Comparison of ENCODE assay signal across 7 mouse cellular contexts in the genomic region with DNA sequence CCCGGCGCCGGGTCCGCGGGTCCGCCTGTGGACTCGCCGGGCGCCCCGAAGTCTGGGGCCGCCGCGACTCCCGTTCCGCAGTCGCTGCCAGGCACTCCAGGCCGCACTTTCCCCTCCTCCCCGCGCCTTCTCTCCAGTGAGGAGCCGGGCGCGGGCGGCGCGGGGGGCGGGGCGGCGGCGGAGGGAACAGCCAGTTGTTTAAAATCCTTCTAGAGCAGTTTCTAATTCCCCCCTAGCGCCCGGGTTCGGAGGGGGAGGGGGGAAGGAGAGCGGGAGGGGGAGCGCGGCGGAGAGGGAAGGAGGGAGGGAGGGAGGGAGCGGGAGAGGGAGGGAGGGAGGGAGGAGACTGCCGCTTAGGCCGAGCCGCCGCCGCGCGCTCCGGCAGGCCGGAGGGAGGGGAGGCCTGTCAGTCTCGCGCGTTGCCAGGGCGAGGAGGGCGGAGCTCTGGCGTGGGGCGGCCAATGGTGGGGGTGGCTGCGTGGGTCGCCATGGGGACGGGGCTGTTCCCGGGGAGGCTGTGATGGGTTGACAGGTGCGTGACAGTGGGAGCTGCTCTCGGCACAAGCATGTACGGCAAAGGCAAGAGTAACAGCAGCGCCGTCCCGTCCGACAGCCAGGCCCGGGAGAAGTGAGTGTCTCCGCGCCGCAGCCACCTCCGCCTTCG. TPM values are rescaled to one million over a fixed set of nuclear protein-coding genes. Genes with fewer than 3 reads are reported as not detected.
DNase-seq lines count a peak whose midpoint lies in the region; ATAC-seq lines count a peak whose summit lies in the region.

No protein-coding gene starts in this region.

- peak; percentile 97 for ATAC-seq in embryonic facial prominence, embryonic 11.5 days (replicated peaks; ENCODE audit: insufficient number of reproducible peaks, low FRiP score, low TSS enrichment, low read depth)
- ATAC-seq in granulocyte monocyte progenitor cell, adult 5-6 weeks (replicated peaks; ENCODE audit: poor library complexity, severe bottlenecking), result peak; percentile 87
- peak; percentile 99 for ATAC-seq in midbrain, embryonic 13.5 days

- peak overlapping the region; percentile 71 for H3K4me2 ChIP-seq in embryonic facial prominence, embryonic 11.5 days (ENCODE audit: low read depth, low read length)
- peak overlapping the region; percentile 87 for H3K4me2 ChIP-seq in midbrain, embryonic 13.5 days (replicated peaks)

- H3K4me3 ChIP-seq in embryonic facial prominence, embryonic 11.5 days (ENCODE audit: low read depth, low read length), result peak overlapping the region; percentile 95
- H3K4me3 ChIP-seq in limb, embryonic 10.5 days, result peak overlapping the region; percentile 99
- peak overlapping the region; percentile 98 for H3K4me3 ChIP-seq in midbrain, embryonic 13.5 days (replicated peaks)

- H3K27ac ChIP-seq in embryonic facial prominence, embryonic 11.5 days (replicated peaks; ENCODE audit: low read depth, low read length), result peak overlapping the region; percentile 94
- peak overlapping the region; percentile 98 for H3K27ac ChIP-seq in limb, embryonic 10.5 days
- H3K27ac ChIP-seq in midbrain, embryonic 13.5 days, result peak overlapping the region; percentile 96

- H3K4me1 ChIP-seq in embryonic facial prominence, embryonic 11.5 days (ENCODE audit: control insufficient read depth, insufficient read depth, low read length), result no peaks in the 10 kb centered on the region; the same call in 1 of the 2 replicates
- peaks cover 39% of the 10 kb centered on the region for H3K4me1 ChIP-seq in limb, embryonic 10.5 days
- H3K4me1 ChIP-seq in midbrain, embryonic 13.5 days (replicated peaks), result peaks cover 34% of the 10 kb centered on the region

- DNase-seq in adrenal gland, postnatal 14 days, result peak; percentile 100
- DNase-seq in embryonic facial prominence, embryonic 11.5 days (ENCODE audit: low spot score), result peak; percentile 96
- DNase-seq in kidney, adult 11 months, result peak; percentile 97
- peak; percentile 100 for DNase-seq in limb, embryonic 10.5 days (ENCODE audit: low spot score)
- peak; percentile 96 for DNase-seq in spleen, adult 12 weeks (ENCODE audit: low spot score)

- H3K27me3 ChIP-seq in embryonic facial prominence, embryonic 11.5 days (ENCODE audit: control insufficient read depth, insufficient read depth, low read length), result no peaks in the 10 kb centered on the region
- no peaks in the 10 kb centered on the region for H3K27me3 ChIP-seq in limb, embryonic 10.5 days (ENCODE audit: low read depth, poor library complexity, severe bottlenecking)
- H3K27me3 ChIP-seq in midbrain, embryonic 13.5 days, result no peaks in the 10 kb centered on the region

- peak overlapping the region; percentile 96 for H3K9ac ChIP-seq in embryonic facial prominence, embryonic 11.5 days (replicated peaks; ENCODE audit: low read length)
- H3K9ac ChIP-seq in midbrain, embryonic 13.5 days (replicated peaks), result peak overlapping the region; percentile 92

- 1% methylated on average over 42 of the region's 70 CpGs for WGBS in embryonic facial prominence, embryonic 11.5 days
- WGBS in limb, embryonic 10.5 days, result under 1% methylated on average over 43 of the region's 70 CpGs
- under 1% methylated on average over 47 of the region's 70 CpGs for WGBS in midbrain, embryonic 13.5 days

- no peaks in the 10 kb centered on the region for H3K9me3 ChIP-seq in embryonic facial prominence, embryonic 11.5 days (replicated peaks; ENCODE audit: control insufficient read depth, low read length)
- H3K9me3 ChIP-seq in limb, embryonic 10.5 days (replicated peaks), result no peaks in the 10 kb centered on the region
- no peaks in the 10 kb centered on the region for H3K9me3 ChIP-seq in midbrain, embryonic 13.5 days

- H3K36me3 ChIP-seq in embryonic facial prominence, embryonic 11.5 days (replicated peaks; ENCODE audit: control insufficient read depth, insufficient read depth, low read depth, low read length), result no peaks in the 10 kb centered on the region
- H3K36me3 ChIP-seq in limb, embryonic 10.5 days, result no peaks in the 10 kb centered on the region
- no peaks in the 10 kb centered on the region for H3K36me3 ChIP-seq in midbrain, embryonic 13.5 days

RNA-seq across cellular contexts. Expression of gene Ssbp2, which starts 0.7 kb away (rescaled TPM):
- total RNA-seq in adrenal gland, postnatal 14 days (2021), result 30.0 and 37.7 TPM in 2 replicates
- polyA plus RNA-seq in embryonic facial prominence, embryonic 11.5 days (2014; fragmentation: Nextera tagmentation; extraction: Ambion mirVana), result 193 and 198 TPM in 2 replicates
- total RNA-seq in granulocyte monocyte progenitor cell, adult 5-6 weeks (2014; fragmentation: Nextera tagmentation), result 49.7 and 56.9 TPM in 2 replicates
- 23.1 and 26.5 TPM in 2 replicates for total RNA-seq in granulocyte monocyte progenitor cell, adult 5-6 weeks (2017)
- polyA plus RNA-seq in limb, embryonic 10.5 days (2016; fragmentation: Nextera tagmentation; extraction: Ambion mirVana), result 136 and 183 TPM in 2 replicates
- polyA plus RNA-seq in midbrain, embryonic 13.5 days (2015; fragmentation: Nextera tagmentation; extraction: Ambion mirVana), result 225 and 231 TPM in 2 replicates

Comparison
In these comparisons a context has a peak if more than half of its experiments do, and no peak if none do; other contexts are left out.
1. Peak in every context shown above with its lines: DNase-seq, ATAC-seq, H3K4me3 ChIP-seq and H3K27ac ChIP-seq.